Mouse (Mus musculus) liver, embryonic 11.5 days (tissue): ENCODE measurements at regions not wholly inside any gene's neighbourhood (a gene's known extent, or its start where the extent isn't known, plus 50 kb on each side); places are given as distances from the start of the nearest gene placed in this dataset.

Source experiments
- ATAC-seq: fragments of 200-750 bp; cut with Nextera tagmentation; replicated peaks from 2 replicates; pipeline ENCODE4 v1.8.0; 2017; ENCODE audit warnings: moderate number of reproducible peaks, mild to moderate bottlenecking, moderate TSS enrichment, moderate library complexity; ENCODE audit not compliant: low FRiP score
- DNase-seq: peaks from one replicate; pipeline ENCODE4 v3.0.0-alpha.2; 2017; ENCODE audit warnings: low spot score
- H3K27ac ChIP-seq: fragments of 300-500 bp; sonication (generic); 2 replicates; pipeline ENCODE4 v1.5.1; 2014; ENCODE audit warnings: mild to moderate bottlenecking, low read depth, low read length, control low read depth
- H3K27me3 ChIP-seq: fragments of 300-500 bp; sonication (generic); replicated peaks from 2 replicates; pipeline ENCODE4 v1.6.1; 2014; ENCODE audit warnings: low read length, mixed read lengths; ENCODE audit not compliant: control insufficient read depth, insufficient read depth
- H3K36me3 ChIP-seq: fragments of 300-500 bp; sonication (generic); 2 replicates; pipeline ENCODE4 v1.6.1; 2014; ENCODE audit warnings: mild to moderate bottlenecking, low read length, moderate library complexity, mixed read lengths; ENCODE audit not compliant: control insufficient read depth, insufficient read depth
- H3K4me1 ChIP-seq: fragments of 300-500 bp; sonication (generic); replicated peaks from 2 replicates; pipeline ENCODE4 v1.6.1; 2014; ENCODE audit warnings: low read length, mixed read lengths; ENCODE audit not compliant: control insufficient read depth, insufficient read depth
- H3K4me2 ChIP-seq: fragments of 300-500 bp; sonication (generic); 2 replicates; pipeline ENCODE4 v1.6.1; 2014; ENCODE audit warnings: mild to moderate bottlenecking, control low read depth, moderate library complexity
- H3K4me3 ChIP-seq: fragments of 300-500 bp; sonication (generic); 2 replicates; pipeline ENCODE4 v1.5.1; 2014; ENCODE audit warnings: low read depth, low read length, control low read depth
- H3K9ac ChIP-seq: fragments of 300-500 bp; sonication (generic); 2 replicates; pipeline ENCODE4 v1.6.1; 2014; ENCODE audit warnings: low read depth, low read length, control low read depth
- H3K9me3 ChIP-seq: fragments of 300-500 bp; sonication (generic); 2 replicates; pipeline ENCODE4 v1.6.1; 2016; ENCODE audit warnings: low read length, inconsistent platforms, mixed read lengths; ENCODE audit not compliant: control insufficient read depth
- WGBS: fragments of 180-500 bp; shearing (Covaris S2); extraction: QIAGEN DNeasy Blood & Tissue Kit; methylation state at CpG from one replicate; pipeline ENCODE4 v1.1.7; 2014; 5-methylcytosine and 5-hydroxymethylcytosine counted together

GRCm38 (mm10) chr9:41360356-41360755, 198.9 kb upstream of the Ubash3b start:
- no peak for DNase-seq
- no peaks in the 10 kb centered on the region for H3K36me3 ChIP-seq
- H3K27ac ChIP-seq = no peak overlapping the region
- WGBS = 83% methylated on average over 5 of the region's 5 CpGs
- H3K9me3 ChIP-seq = no peaks in the 10 kb centered on the region
- H3K27me3 ChIP-seq = no peaks in the 10 kb centered on the region
- no peak overlapping the region for H3K4me3 ChIP-seq
- no peak for ATAC-seq
- H3K4me2 ChIP-seq = no peak overlapping the region
- H3K4me1 ChIP-seq = no peaks in the 10 kb centered on the region
- no peak overlapping the region for H3K9ac ChIP-seq

GRCm38 (mm10) chr9:41359286-41359685, 197.8 kb upstream of the Ubash3b start:
- Histone ChIP-seq H3K27me3 (no peaks in the 10 kb centered on the region), H3K9me3 (no peaks in the 10 kb centered on the region)
- WGBS = 75% methylated on average over 3 of the region's 3 CpGs

DNA sequence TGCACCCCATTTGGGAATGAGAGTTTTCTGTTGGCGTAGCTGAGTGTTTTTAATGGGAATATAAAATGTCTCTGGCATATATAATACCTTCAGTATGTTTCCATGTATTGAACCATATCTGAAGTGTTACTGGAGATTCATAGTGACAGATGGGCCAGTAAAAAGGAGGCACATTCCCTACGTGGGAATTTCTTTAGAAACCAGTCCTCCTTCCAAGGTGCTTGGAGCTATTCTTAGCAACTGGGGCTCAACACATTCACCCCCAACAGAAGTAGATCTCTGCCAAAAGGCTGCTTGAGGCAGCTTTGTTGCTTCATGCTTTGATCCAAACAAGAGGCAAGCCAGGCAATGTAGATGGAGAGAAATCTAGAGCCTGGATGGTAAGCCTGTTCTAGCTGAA, 183.8 kb upstream of the Ubash3b start:
- no peaks in the 10 kb centered on the region for H3K4me1 ChIP-seq
- no peak overlapping the region for H3K27ac ChIP-seq
- no peak overlapping the region for H3K9ac ChIP-seq
- DNase-seq = no peak
- ATAC-seq = no peak
- no peaks in the 10 kb centered on the region for H3K27me3 ChIP-seq
- no peaks in the 10 kb centered on the region for H3K36me3 ChIP-seq
- H3K4me3 ChIP-seq = no peak overlapping the region
- no peak overlapping the region for H3K4me2 ChIP-seq
- H3K9me3 ChIP-seq = no peaks in the 10 kb centered on the region
- WGBS = 60% methylated on average over 2 of the region's 2 CpGs

More at GRCm38 (mm10) chr9:41359286-41359685, 197.8 kb upstream of the Ubash3b start:
- no peak overlapping the region for H3K4me3 ChIP-seq
- H3K4me2 ChIP-seq = no peak overlapping the region
- DNase-seq (no peak), ATAC-seq (no peak)
- no peaks in the 10 kb centered on the region for H3K36me3 ChIP-seq
- H3K9ac ChIP-seq = no peak overlapping the region
- no peaks in the 10 kb centered on the region for H3K4me1 ChIP-seq
- no peak overlapping the region for H3K27ac ChIP-seq

DNA sequence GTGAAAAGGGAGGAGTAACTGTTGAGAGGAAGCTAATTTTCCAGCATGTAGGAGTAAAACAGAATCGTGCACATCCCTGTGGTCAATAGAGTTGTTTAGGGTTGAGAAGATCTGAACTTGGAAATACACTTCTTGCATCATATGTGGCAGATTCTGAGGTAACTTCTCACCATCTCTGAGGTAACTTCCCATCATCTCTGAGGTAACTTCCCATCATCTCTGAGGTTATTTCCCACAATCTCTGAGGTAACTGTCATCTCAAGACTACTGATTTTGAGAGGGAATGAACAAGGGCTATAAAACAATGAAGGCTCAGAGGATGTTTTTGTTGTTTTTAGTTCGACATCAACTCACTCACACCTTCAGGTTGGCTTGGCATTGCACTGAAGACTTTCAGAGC, 175.9 kb upstream of the Ubash3b start:
- H3K27ac ChIP-seq = no peak overlapping the region
- H3K4me2 ChIP-seq = no peak overlapping the region
- no peak overlapping the region for H3K4me3 ChIP-seq
- no peaks in the 10 kb centered on the region for H3K27me3 ChIP-seq
- no peak overlapping the region for H3K9ac ChIP-seq
- H3K9me3 ChIP-seq = no peaks in the 10 kb centered on the region
- no peaks in the 10 kb centered on the region for H3K36me3 ChIP-seq
- H3K4me1 ChIP-seq = no peaks in the 10 kb centered on the region
- ATAC-seq (no peak), DNase-seq (no peak)
- WGBS = 76% methylated on average over 2 of the region's 2 CpGs

DNA sequence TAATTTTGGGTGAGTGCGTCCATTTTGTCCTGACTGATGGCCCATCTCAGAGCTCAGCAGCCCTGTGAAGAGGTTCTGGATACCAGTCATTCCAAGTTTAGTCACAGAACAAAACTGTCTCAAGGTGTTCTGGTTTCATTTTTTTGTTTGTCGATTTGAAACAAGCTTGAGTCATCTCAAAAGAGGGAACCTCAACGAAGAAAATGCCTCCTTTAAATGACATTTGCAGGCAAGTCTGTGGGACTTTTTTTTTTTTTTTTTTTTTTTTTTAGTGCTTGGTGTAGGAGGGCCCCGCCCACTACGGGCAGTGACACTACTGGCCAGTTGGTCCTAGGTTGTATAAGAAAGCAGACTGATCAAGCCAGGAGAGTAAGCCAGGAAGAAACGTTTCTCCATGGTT, 175.3 kb upstream of the Ubash3b start:
- Histone ChIP-seq H3K4me1 (no peaks in the 10 kb centered on the region), H3K4me2 (no peak overlapping the region), H3K9me3 (no peaks in the 10 kb centered on the region), H3K27me3 (no peaks in the 10 kb centered on the region), H3K27ac (no peak overlapping the region), H3K9ac (no peak overlapping the region), H3K36me3 (no peaks in the 10 kb centered on the region), H3K4me3 (no peak overlapping the region)
- ATAC-seq = no peak
- 73% methylated on average over 6 of the region's 6 CpGs for WGBS
- DNase-seq = no peak

DNA sequence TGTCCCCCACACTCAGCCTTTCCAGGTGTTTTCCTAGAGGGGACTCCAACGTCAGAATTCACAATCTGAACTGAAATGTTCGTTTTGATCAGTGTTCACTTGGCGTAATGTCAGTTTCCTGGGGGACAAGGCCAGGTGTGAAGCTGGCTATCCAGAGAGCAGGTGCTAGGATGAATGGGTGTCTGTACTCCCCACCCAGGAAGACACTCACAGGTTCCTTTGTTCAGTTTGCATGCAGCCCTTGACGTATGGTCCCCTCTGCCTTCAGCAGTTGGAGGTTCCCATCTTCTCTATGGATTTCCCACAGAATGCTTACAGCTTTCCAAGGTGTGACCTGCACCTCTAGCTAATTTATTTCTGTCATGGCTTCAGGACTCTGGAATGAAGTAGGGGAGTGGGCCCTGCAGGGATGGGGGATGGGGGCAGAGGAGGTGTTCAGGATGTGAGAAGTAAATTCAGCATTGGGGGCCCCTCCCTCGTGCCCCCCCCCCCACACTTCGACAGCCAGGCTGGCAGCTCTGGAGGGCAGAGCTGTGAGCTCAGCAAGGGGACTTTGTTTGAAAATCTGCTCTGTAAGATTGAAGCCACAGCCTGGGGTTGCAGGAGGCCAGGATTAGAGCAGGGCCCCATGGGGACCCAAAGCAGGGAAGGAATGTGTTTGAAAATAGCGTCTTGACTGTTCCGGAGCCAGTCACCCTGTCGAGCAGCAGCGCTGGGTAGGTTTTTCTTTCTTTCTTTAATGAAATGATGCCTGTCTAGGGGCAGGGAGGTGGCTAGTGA, 173.2 kb upstream of the Ubash3b start:
- no peak overlapping the region for H3K4me3 ChIP-seq
- DNase-seq = no peak
- H3K36me3 ChIP-seq = no peaks in the 10 kb centered on the region
- no peak for ATAC-seq
- no peak overlapping the region for H3K9ac ChIP-seq
- H3K4me2 ChIP-seq = no peak overlapping the region
- 20% methylated on average over 10 of the region's 10 CpGs for whole genome bisulfite sequencing
- H3K4me1 ChIP-seq = no peaks in the 10 kb centered on the region
- no peaks in the 10 kb centered on the region for H3K27me3 ChIP-seq
- no peak overlapping the region for H3K27ac ChIP-seq
- H3K9me3 ChIP-seq = no peaks in the 10 kb centered on the region

GRCm38 (mm10) chr9:41333526-41333925, 172.0 kb upstream of the Ubash3b start:
- Histone ChIP-seq H3K4me2 (no peak overlapping the region), H3K9ac (no peak overlapping the region), H3K36me3 (no peaks in the 10 kb centered on the region), H3K9me3 (no peaks in the 10 kb centered on the region), H3K4me1 (no peaks in the 10 kb centered on the region), H3K27ac (no peak overlapping the region), H3K4me3 (no peak overlapping the region), H3K27me3 (no peaks in the 10 kb centered on the region)
- no peak for DNase-seq
- WGBS = 84% methylated on average over 1 of the region's 1 CpGs
- no peak for ATAC-seq

DNA sequence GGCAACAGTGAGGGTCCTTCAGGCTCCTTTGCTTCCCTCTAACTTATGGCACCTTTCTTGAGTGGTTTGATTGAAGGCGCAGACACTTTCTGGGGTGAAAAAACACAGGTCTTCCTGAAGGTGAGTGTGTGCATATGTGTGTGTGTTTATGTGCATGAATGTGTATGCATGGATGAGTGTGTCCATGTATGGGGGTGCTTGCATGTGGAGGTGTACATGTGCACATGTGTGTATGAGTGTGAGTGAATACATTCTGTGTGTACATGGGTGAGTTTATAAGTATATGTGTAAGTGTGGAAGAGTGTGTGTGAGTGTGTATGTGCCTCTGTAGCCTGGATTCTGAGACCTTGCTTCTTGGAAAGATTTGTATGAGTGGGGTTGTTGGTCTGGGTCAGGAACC, 167.5 kb upstream of the Ubash3b start:
- DNase-seq = no peak
- ATAC-seq = no peak

GRCm38 (mm10) chr9:41328480-41328879, 167.0 kb upstream of the Ubash3b start:
- DNase-seq (no peak), ATAC-seq (no peak)
- 47% methylated on average over 5 of the region's 5 CpGs for WGBS
- H3K9ac ChIP-seq = no peak overlapping the region
- no peaks in the 10 kb centered on the region for H3K4me1 ChIP-seq
- H3K36me3 ChIP-seq = no peaks in the 10 kb centered on the region
- no peak overlapping the region for H3K27ac ChIP-seq
- H3K9me3 ChIP-seq = no peaks in the 10 kb centered on the region
- peak overlapping the region; percentile 19; the same call in 1 of the 2 replicates for H3K4me3 ChIP-seq
- peak overlapping the region; percentile 37 for H3K4me2 ChIP-seq
- no peaks in the 10 kb centered on the region for H3K27me3 ChIP-seq

More for the DNA sequence above, 167.5 kb upstream of the Ubash3b start:
- whole genome bisulfite sequencing = 88% methylated on average over 1 of the region's 1 CpGs
- no peak overlapping the region for H3K4me3 ChIP-seq
- H3K4me2 ChIP-seq = peak overlapping the region; percentile 37
- H3K4me1 ChIP-seq = no peaks in the 10 kb centered on the region
- no peaks in the 10 kb centered on the region for H3K27me3 ChIP-seq
- no peaks in the 10 kb centered on the region for H3K36me3 ChIP-seq
- H3K27ac ChIP-seq = no peak overlapping the region
- no peaks in the 10 kb centered on the region for H3K9me3 ChIP-seq
- no peak overlapping the region for H3K9ac ChIP-seq
